Mouse (Mus musculus) thymus, postnatal 4 days (tissue): ENCODE results near the gene Ttc1.

Source experiments
- DNase-seq: peaks from one replicate; pipeline ENCODE4 v3.0.0; 2021

Gene Ttc1

GRCm38 (mm10) chr11:43700291-43700690 lies 47.5 kb downstream of the Ttc1 start:
- no peak for DNase-seq

GRCm38 (mm10) chr11:43698621-43699020 lies 49.2 kb downstream of the Ttc1 start:
- no peak for DNase-seq

GRCm38 (mm10) chr11:43696623-43697022 lies 51.2 kb downstream of the Ttc1 start:
- DNase-seq: no peak

- no peak for DNase-seq
Measured at GRCm38 (mm10) chr11:43688850-43689249, 59.0 kb downstream of the Ttc1 start.

GRCm38 (mm10) chr11:43682415-43683217 lies 65.2 kb downstream of the Ttc1 start:
- DNase-seq: peak; percentile 84

- DNase-seq: peak; percentile 97
Measured at GRCm38 (mm10) chr11:43681472-43682414, 66.1 kb downstream of the Ttc1 start, which contains the start of gene Pwwp2a. Gene Pwwp2a, plus strand, starts transcription at chr11:43681998.
